Mouse (Mus musculus) neutrophil, adult 65 days (primary cell): ENCODE measurements around the gene Pacsin1. TPM values are rescaled to one million over a fixed set of nuclear protein-coding genes. Genes with fewer than 3 reads are reported as not detected.

Experiments used
- total RNA-seq: library from RNA; stranded (reverse); gene quantifications from 2 replicates; pipeline ENCODE4 v1.2.4, GENCODE M21; 2023

The Pacsin1 gene
- total RNA-seq, result not detected in 2 replicates

GRCm38 (mm10) chr17:27655089-27656010 is at the start of gene Pacsin1:
Gene Pacsin1, plus strand, starts transcription at chr17:27655509.

GRCm38 (mm10) chr17:27623360-27624326 is 31.7 kb upstream of the Pacsin1 start, which contains the start of gene Nudt3:
Gene Nudt3, minus strand, starts transcription at chr17:27623495.

GRCm38 (mm10) chr17:27634871-27635574 is 20.3 kb upstream of the Pacsin1 start, which contains the start of gene RPS10-NUDT3:
Gene RPS10-NUDT3, minus strand, starts transcription at chr17:27635222.

GRCm38 (mm10) chr17:27636132-27637020 is 18.9 kb upstream of the Pacsin1 start, which contains the start of gene Rps10:
Gene Rps10, minus strand, starts transcription at chr17:27636669.

GRCm38 (mm10) chr17:27728770-27729169 is 73.5 kb downstream of the Pacsin1 start, which contains the start of gene Spdef:
Gene Spdef, minus strand, starts transcription at chr17:27728955.

Other genes starting within 250 kb of the Pacsin1 start
- gene Grm4, start 134.1 kb upstream of the Pacsin1 start, total RNA-seq, result not detected in 2 replicates
- 59.3 and 65.1 TPM in 2 replicates for gene Hmga1, start 99.0 kb upstream of the Pacsin1 start, total RNA-seq
- 26.5 and 32.3 TPM in 2 replicates for gene AI413582, start 89.8 kb upstream of the Pacsin1 start, total RNA-seq
- gene Nudt3, start 32.0 kb upstream of the Pacsin1 start, total RNA-seq, result 42.9 and 57.1 TPM in 2 replicates
- not detected in 2 replicates for gene RPS10-NUDT3, start 20.3 kb upstream of the Pacsin1 start, total RNA-seq
- 511 and 573 TPM in 2 replicates for gene Rps10, start 18.8 kb upstream of the Pacsin1 start, total RNA-seq
- gene Spdef, start 73.4 kb downstream of the Pacsin1 start, total RNA-seq, result 0.66 TPM in 1 of 2 replicates, not detected in the other
- gene D17Wsu92e, start 165.1 kb downstream of the Pacsin1 start, total RNA-seq, result 52.2 and 63.4 TPM in 2 replicates
- 58.8 and 69.6 TPM in 2 replicates for gene Snrpc, start 182.6 kb downstream of the Pacsin1 start, total RNA-seq
- gene Uhrf1bp1, start 200.9 kb downstream of the Pacsin1 start, total RNA-seq, result 5.0 and 6.3 TPM in 2 replicates